Mouse (Mus musculus): ENCODE data around the gene Dupd1. TPM values are rescaled to one million over a fixed set of nuclear protein-coding genes. Genes with fewer than 3 reads are reported as not detected.

Gene Dupd1
- total and polyA plus RNA-seq, 2 experiments from 2014 or later, result 0.29 TPM; not detected in 1

GRCm38 (mm10) chr14:21686376-21687279 is 27.7 kb downstream of the Dupd1 start:
- no peaks in the 10 kb centered on the region for H3K36me3 ChIP-seq (ENCODE audit: insufficient read depth, low read length)
- H3K4me3 ChIP-seq (ENCODE audit: low read length), result peak overlapping the region; percentile 21
- peak overlapping the region; percentile 49 for H3K4me2 ChIP-seq (ENCODE audit: low read depth, low read length)
- TF ChIP-seq CTCF (IDR thresholded peaks at IDR 0.05; ENCODE audit: low read depth), result no peak
- 16% methylated on average over 49 of the region's 49 CpGs for WGBS
- DNase-seq (ENCODE audit: low spot score), result no peak
- peaks cover 5% of the 10 kb centered on the region; the same call in 1 of the 2 replicates for H3K4me1 ChIP-seq (ENCODE audit: insufficient read depth, low read length)
- no peaks in the 10 kb centered on the region for H3K9me3 ChIP-seq (ENCODE audit: low read length)
- 0 out of 2 replicates have a peak, but pooled peaks have one; percentile 44 for ATAC-seq
- no peaks in the 10 kb centered on the region for H3K27me3 ChIP-seq (ENCODE audit: insufficient read depth, low read length)
- no peak overlapping the region for H3K27ac ChIP-seq
- H3K9ac ChIP-seq (replicated peaks; ENCODE audit: low read length), result no peak overlapping the region

- TF ChIP-seq CTCF (IDR thresholded peaks at IDR 0.05; ENCODE audit: low read depth), result no peak
- Histone ChIP-seq H3K9ac (replicated peaks; ENCODE audit: low read length) (no peak overlapping the region), H3K4me1 (ENCODE audit: insufficient read depth, low read length) (peaks cover 5% of the 10 kb centered on the region; the same call in 1 of the 2 replicates), H3K36me3 (ENCODE audit: insufficient read depth, low read length) (no peaks in the 10 kb centered on the region), H3K4me2 (ENCODE audit: low read depth, low read length) (no peak overlapping the region), H3K27me3 (ENCODE audit: insufficient read depth, low read length) (no peaks in the 10 kb centered on the region), H3K4me3 (ENCODE audit: low read length) (no peak overlapping the region), H3K9me3 (ENCODE audit: low read length) (no peaks in the 10 kb centered on the region), H3K27ac (no peak overlapping the region)
- WGBS, result 87% methylated on average over 10 of the region's 10 CpGs
- ATAC-seq (no peak), DNase-seq (ENCODE audit: low spot score) (no peak)
Measured at GRCm38 (mm10) chr14:21685411-21686146, 28.8 kb downstream of the Dupd1 start.

GRCm38 (mm10) chr14:21683834-21684233 is 30.5 kb downstream of the Dupd1 start:
- Histone ChIP-seq H3K4me3 (ENCODE audit: low read length) (no peak overlapping the region), H3K27me3 (ENCODE audit: insufficient read depth, low read length) (no peaks in the 10 kb centered on the region), H3K36me3 (ENCODE audit: insufficient read depth, low read length) (no peaks in the 10 kb centered on the region), H3K27ac (no peak overlapping the region), H3K9me3 (ENCODE audit: low read length) (no peaks in the 10 kb centered on the region), H3K4me2 (ENCODE audit: low read depth, low read length) (no peak overlapping the region), H3K4me1 (ENCODE audit: insufficient read depth, low read length) (peaks cover 12% of the 10 kb centered on the region; the same call in 1 of the 2 replicates), H3K9ac (replicated peaks; ENCODE audit: low read length) (no peak overlapping the region)
- no peak for TF ChIP-seq CTCF (IDR thresholded peaks at IDR 0.05; ENCODE audit: low read depth)
- ATAC-seq (no peak), DNase-seq (ENCODE audit: low spot score) (no peak)
- 65% methylated on average over 4 of the region's 4 CpGs for WGBS

- ATAC-seq, result peak; percentile 53; the same call in 1 of the 2 replicates
- Histone ChIP-seq H3K4me2 (ENCODE audit: low read depth, low read length) (peak overlapping the region; percentile 44), H3K27me3 (ENCODE audit: insufficient read depth, low read length) (no peaks in the 10 kb centered on the region), H3K27ac (no peak overlapping the region), H3K36me3 (ENCODE audit: insufficient read depth, low read length) (no peaks in the 10 kb centered on the region), H3K9ac (replicated peaks; ENCODE audit: low read length) (no peak overlapping the region; the same call in 1 of the 2 replicates), H3K4me1 (ENCODE audit: insufficient read depth, low read length) (peaks cover 12% of the 10 kb centered on the region; the same call in 1 of the 2 replicates), H3K4me3 (ENCODE audit: low read length) (no peak overlapping the region; the same call in 1 of the 2 replicates), H3K9me3 (ENCODE audit: low read length) (no peaks in the 10 kb centered on the region)
- TF ChIP-seq CTCF (IDR thresholded peaks at IDR 0.05; ENCODE audit: low read depth), result no peak
- WGBS, result 3% methylated on average over 9 of the region's 9 CpGs
- peak; percentile 42 for DNase-seq (ENCODE audit: low spot score)
Measured at GRCm38 (mm10) chr14:21682681-21683129, 31.7 kb downstream of the Dupd1 start.

- no peak for ATAC-seq
- Histone ChIP-seq H3K9me3 (ENCODE audit: low read length) (no peaks in the 10 kb centered on the region), H3K4me1 (ENCODE audit: insufficient read depth, low read length) (peaks cover 12% of the 10 kb centered on the region; the same call in 1 of the 2 replicates), H3K27ac (no peak overlapping the region), H3K36me3 (ENCODE audit: insufficient read depth, low read length) (no peaks in the 10 kb centered on the region), H3K27me3 (ENCODE audit: insufficient read depth, low read length) (no peaks in the 10 kb centered on the region), H3K4me3 (ENCODE audit: low read length) (no peak overlapping the region), H3K4me2 (ENCODE audit: low read depth, low read length) (no peak overlapping the region), H3K9ac (replicated peaks; ENCODE audit: low read length) (no peak overlapping the region)
- TF ChIP-seq CTCF (IDR thresholded peaks at IDR 0.05; ENCODE audit: low read depth), result no peak
- peak; percentile 41 for DNase-seq (ENCODE audit: low spot score)
- WGBS, result 22% methylated on average over 8 of the region's 8 CpGs
Measured at GRCm38 (mm10) chr14:21679631-21680201, 34.7 kb downstream of the Dupd1 start.

- no peak overlapping the region for H3K9ac ChIP-seq (replicated peaks; ENCODE audit: low read length)
- H3K4me1 ChIP-seq (ENCODE audit: insufficient read depth, low read length), result peaks cover 12% of the 10 kb centered on the region; the same call in 1 of the 2 replicates
- TF ChIP-seq CTCF (IDR thresholded peaks at IDR 0.05; ENCODE audit: low read depth), result peak; percentile 80
- no peak overlapping the region for H3K27ac ChIP-seq
- H3K4me2 ChIP-seq (ENCODE audit: low read depth, low read length), result no peak overlapping the region
- DNase-seq (ENCODE audit: low spot score), result peak; percentile 76
- H3K36me3 ChIP-seq (ENCODE audit: insufficient read depth, low read length), result no peaks in the 10 kb centered on the region
- no peaks in the 10 kb centered on the region for H3K27me3 ChIP-seq (ENCODE audit: insufficient read depth, low read length)
- no peak for ATAC-seq
- H3K4me3 ChIP-seq (ENCODE audit: low read length), result no peak overlapping the region
- H3K9me3 ChIP-seq (ENCODE audit: low read length), result no peaks in the 10 kb centered on the region
- WGBS, result 38% methylated on average over 7 of the region's 7 CpGs
Measured at GRCm38 (mm10) chr14:21678509-21679285, 35.7 kb downstream of the Dupd1 start.
